Mouse (Mus musculus): ENCODE data around the gene Crispld2.

The Crispld2 gene

DNA sequence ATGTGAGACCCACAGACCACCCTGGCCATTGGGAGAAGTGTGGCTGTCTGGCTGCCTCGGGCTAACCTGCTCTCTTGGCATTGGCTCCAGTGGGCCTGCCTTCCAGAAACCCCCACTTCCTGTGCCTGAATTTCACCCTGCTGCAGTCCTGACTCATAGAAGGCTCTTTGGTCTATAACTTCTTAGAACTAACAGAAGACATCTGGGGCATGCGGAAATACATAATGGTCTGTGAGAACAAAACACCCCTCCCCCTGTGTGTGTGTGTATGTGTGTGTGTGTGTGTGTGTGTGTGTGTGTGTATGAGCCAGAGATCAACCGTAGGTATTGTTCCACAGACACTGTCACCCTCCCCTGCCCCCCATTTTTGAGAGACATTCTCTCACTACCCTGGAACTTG, 71.1 kb downstream of the Crispld2 start:
- in situ Hi-C loops (cut with MboI; ENCODE audit: low sequenced_read_pairs), result no loop called here

DNA sequence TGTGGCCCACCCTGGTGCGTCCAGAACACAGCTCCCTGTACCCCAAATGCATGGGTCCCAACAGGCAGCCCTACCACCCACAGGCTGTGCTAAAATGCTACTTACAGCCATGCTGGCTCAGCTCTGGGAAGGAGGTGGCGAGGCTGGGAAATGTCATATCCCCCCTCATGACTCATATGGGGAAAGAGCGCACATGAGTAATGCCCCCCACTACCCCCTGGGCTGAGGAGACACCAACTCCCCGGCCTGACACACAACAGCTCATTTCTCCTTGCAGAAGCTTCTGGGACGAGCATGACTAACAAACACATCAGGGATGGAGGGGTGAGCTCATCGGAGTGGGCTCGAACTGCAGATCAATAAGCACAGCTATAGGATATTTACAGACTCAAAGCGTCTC, 73.4 kb downstream of the Crispld2 start:
- in situ Hi-C loops (cut with MboI; ENCODE audit: low sequenced_read_pairs), result no loop called here

DNA sequence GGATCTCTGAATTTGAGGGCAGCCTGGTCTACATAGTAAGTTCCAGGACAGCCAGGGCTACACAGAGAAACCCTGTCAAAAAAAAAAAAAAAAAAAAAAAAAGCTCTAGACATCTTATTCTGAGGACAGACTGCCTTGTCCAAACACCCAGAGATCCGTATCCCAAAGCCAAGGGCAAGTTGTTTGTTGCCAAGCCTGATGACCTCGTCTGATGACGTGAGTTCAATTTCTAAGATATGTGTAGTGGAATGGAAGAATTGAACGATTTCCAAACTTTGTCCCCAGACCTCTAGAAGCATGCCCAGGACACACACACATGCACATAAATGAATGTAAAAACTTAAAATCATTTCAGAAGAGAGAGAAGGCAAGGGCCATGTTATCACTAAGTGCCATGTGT, 74.0 kb downstream of the Crispld2 start:
- in situ Hi-C loops (cut with MboI; ENCODE audit: low sequenced_read_pairs), result no loop called here

DNA sequence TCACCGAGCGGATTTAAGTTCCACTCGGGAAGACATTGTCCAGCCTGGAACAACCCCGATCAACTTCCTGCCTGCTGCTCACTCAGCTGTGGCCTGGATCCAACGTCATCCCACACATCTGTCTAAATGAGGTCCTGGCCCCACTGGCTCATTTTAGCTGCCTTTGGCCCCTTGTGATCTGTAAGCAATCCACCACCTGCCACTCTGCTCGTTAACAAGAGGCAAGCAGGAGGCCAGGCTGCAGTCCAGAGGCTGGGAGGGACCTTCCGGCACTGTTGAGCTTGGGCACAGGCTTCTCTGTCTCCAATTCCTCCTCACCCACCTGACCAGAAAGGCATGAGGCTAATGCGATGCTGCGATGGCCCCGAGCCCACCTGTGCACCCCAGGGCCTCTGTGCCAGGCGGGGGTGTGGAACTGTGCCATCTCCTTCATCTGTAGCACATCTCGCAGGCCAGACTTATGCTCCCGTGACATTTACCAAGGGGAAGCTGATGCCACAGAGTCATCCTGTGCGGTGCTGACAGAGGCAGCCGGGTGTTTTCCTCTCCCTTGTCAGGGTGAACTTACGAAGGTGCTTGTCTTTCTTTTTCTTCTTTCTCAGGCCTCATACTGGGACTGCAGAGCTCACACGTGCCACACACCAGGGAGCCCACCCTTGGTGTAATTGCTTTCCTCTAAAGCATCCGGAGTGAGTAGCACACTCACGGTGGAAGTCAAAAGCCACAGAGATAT, 75.9 kb downstream of the Crispld2 start:
- in situ Hi-C loops (cut with MboI; ENCODE audit: low sequenced_read_pairs), result no loop called here

DNA sequence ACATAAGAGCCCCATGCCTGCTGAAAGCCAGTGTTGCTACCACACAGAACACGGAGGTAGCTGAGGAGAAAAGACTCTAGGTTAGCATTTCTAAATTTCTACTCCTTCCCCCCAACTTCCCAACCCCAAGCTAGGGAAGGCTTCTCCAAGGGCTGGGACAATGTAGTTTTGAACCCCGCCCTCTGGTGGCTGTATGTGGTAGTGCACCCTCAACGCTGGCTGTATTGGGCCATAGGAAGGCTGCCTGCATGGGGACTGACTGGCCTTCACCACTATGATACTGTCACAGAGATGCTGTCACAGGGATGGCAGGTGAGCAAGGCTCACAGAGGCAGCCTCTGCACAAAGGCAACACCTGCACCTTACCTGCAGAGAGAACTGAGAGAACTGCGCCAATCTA, 79.4 kb downstream of the Crispld2 start:
- in situ Hi-C loops (cut with MboI; ENCODE audit: low sequenced_read_pairs), result loop anchor here (5.0 kb wide), 1 partner anchor 124 kb away; no protein-coding TSS in a partner anchor

DNA sequence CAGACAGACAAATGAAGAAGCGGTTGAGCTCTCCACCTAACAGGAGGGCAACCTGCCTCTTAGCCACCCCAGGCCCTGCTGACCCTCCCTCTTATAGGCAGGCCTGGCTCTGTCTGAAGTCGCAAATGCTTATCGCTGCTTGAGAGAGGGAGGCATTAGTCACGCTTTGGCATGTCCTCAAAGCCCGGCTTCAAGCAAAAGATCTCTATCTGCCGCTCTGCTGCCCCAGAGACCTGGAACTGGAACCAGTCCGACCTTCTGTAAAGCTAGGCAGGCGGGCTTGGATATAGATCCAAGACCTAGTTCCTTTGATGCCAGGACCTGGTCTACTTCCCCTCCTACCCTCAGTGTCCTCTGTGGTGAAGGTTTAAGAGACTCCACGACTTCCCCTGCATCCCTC, 80.0 kb downstream of the Crispld2 start:
- in situ Hi-C loops (cut with MboI; ENCODE audit: low sequenced_read_pairs), result loop anchor here (5.0 kb wide), 1 partner anchor 125 kb away; no protein-coding TSS in a partner anchor

DNA sequence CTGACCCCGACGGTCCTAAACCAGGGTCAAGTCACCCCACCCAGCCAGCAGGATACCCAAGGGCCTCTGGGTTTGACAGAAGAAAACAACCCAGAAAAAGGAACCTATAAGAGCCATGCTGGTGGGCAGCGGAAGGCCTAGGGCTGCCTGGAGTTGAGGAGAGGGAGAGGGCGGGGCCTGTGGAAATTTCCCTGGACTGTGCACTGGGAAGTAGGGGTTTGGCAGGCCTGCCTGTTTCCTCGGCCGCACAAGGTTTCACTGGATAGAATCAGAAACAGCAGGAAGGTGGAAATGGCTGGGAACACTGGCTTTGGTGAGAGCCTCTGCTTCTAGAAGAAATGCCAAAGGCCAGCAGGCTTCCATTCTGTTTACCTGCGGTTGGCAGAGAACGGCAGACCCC, 80.6 kb downstream of the Crispld2 start:
- in situ Hi-C loops (cut with MboI; ENCODE audit: low sequenced_read_pairs), result loop anchor here (5.0 kb wide), 1 partner anchor 126 kb away; no protein-coding TSS in a partner anchor

DNA sequence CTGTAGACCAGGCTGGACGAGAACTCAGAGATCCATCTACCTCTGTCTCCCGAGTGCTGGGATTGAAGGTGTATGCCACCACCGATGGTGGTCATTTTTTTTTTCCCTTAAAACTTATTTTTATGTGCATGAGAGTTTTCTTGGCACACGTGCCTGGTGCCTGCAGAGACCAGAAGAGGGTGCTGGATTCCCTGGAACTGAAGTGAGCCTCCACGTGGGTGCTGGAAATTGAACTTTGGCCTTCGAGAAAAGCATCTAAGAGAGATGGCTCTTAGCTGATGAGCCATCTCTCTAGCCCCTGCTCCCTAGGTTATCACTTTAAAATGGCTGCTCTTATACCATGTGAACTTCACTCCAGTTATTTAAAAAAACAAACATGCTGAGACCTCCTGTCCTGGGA, 82.3 kb downstream of the Crispld2 start:
- in situ Hi-C loops (cut with MboI; ENCODE audit: low sequenced_read_pairs), result loop anchor here (5.0 kb wide), 1 partner anchor 127 kb away; no protein-coding TSS in a partner anchor

DNA sequence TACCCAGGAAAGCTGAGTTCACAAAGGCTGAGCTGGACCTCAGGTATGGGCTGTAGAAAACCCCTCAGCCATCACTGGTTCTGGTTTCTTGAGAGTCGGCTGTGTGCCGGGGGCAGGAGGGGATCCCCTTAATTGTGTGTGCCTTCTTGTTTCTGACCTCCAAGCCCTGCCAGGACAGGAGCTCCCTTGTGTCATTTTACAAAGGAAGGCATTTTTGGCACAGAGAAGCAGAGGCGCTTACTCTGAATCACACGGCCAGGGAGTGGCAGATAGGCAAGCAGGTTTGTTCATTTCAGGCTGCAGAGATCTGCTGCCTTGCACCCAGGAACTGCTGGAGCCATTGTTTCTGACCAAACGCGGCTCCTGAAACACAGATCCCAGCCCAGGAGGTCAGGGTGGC, 83.1 kb downstream of the Crispld2 start:
- in situ Hi-C loops (cut with MboI; ENCODE audit: low sequenced_read_pairs), result no loop called here

DNA sequence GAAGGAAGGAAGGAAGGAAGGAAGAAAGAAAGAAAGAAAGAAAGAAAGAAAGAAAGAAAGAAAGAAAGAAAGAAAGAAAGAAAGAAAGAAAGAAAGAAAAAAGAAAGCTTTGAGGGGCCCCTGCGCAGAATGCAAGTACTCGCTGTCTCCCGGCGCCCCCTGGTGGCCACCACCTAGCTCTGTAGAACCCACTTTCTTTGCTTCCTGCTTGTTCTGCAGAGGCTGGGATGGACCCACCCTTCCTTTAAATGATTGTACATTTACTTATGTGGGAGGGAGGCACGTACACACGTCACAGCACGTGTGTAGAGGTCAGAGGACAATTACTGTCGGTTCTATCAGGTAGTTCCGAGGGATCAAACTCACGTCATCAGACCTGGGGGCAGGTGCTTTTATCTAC, 85.8 kb downstream of the Crispld2 start:
- in situ Hi-C loops (cut with MboI; ENCODE audit: low sequenced_read_pairs), result no loop called here

DNA sequence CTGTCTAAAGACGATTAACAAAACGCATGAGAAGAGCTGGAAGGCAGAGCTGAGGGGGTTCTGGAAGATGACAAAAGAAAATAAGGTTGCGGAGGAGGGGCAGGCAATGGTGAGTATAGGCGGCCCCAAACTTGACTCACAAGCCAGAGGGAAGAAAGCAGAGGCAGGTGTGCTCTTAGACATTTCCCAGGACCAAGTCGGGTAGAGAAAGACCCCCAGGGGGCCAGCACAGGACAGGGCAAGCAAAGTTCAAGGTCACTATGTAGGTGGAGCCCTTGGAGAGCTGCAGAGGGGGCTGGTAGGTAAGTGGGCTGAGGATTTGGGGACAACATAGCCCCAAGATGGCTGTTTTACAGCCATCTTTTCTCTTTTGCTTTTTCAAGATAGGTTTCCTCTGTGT, 87.1 kb downstream of the Crispld2 start:
- in situ Hi-C loops (cut with MboI; ENCODE audit: low sequenced_read_pairs), result no loop called here

DNA sequence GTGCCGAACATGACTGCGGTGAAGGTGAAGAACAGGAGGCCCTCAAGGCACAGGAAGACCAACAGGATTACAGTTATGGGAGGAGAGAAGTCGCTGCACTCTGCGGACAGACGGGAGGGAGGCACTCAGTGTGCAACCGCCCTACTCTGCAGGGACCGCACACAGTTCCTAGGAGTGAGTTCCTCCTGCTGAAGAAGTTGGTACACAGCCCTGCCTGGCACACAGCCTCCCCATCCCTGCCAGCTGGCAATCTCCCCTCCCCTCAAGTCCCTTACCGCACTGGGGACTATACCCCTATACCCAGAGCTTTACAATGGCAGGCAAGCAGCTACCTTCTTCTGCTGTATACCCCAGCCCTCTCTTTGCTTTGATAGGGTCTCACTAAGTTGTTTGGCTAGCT, 91.0 kb downstream of the Crispld2 start:
- in situ Hi-C loops (cut with MboI; ENCODE audit: low sequenced_read_pairs), result no loop called here

DNA sequence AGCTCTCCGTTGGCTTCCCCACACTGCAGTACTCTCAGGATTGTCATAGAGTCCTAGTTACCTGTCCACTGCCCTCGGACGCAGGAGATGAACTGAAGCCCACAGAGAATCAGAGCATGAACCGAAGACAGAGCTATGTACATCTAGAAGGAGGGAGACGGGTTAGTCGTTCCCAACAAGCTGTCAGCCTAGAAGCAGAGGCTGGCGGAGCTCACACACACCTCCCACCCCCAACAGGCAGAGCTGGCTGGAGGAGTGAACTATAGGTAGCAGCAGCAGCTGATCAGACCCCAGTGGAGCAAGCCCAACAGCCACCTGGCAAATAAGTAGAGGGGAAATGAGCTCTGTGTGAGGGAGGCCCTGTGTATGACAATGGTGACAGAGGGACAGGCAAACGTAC, 92.5 kb downstream of the Crispld2 start:
- in situ Hi-C loops (cut with MboI; ENCODE audit: low sequenced_read_pairs), result no loop called here

DNA sequence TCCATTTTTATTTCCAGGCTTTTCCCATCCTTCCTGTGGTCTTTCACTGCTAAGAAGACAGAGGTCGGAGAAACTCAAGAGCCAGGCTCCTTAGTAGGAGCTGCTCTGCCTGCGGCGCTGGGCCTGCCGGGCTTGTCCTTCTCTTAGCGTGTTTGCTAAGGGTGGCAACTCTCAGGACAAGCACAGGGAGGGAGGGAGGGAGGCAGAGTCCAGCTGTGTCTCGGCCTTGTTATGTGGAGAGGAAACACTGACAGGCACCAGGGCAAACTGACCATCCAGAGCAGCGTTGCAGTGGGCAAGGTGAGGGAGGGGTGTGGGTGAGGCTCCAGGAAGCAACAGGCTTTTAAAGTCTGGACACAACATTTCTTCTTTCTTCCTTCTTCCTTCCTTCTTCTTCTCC, 97.3 kb downstream of the Crispld2 start:
- in situ Hi-C loops (cut with MboI; ENCODE audit: low sequenced_read_pairs), result no loop called here

DNA sequence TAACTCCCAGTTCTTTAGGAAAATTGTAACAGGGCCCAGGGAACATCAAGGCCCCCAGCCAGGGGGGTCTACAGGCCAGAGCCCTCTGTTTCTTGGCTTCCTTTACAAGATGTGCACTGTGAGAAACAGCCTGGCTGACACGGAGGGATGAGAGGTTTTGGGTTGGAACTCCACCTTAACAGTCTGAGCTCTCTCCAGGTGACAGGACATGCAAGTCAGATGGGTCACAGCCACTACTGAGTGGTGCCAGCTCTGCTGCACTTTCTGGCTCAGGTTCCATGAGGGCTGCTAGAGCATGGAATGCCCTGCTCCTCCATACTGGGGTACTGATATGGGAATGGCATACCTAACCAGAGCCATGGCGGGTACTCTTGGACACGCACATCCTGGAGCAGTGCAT, 98.8 kb downstream of the Crispld2 start:
- in situ Hi-C loops (cut with MboI; ENCODE audit: low sequenced_read_pairs), result no loop called here

DNA sequence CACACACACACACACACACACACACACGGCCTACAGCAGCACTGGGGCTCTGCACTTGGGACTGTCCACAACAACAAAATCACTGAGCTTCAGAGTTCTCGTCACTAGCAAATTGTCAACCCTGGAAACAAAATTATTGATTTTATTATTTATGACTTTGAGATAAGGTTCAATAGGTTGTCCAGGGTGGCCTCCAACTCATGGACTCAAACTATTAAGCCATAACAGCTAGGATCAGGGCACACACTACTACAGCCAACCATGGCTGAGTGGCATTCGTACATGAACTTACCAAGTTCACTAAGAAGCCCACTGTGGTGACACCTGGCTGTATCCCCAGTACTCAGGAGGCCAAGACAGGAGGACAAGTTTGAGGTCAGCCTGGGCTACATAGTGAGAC, 100.9 kb downstream of the Crispld2 start:
- in situ Hi-C loops (cut with MboI; ENCODE audit: low sequenced_read_pairs), result no loop called here

DNA sequence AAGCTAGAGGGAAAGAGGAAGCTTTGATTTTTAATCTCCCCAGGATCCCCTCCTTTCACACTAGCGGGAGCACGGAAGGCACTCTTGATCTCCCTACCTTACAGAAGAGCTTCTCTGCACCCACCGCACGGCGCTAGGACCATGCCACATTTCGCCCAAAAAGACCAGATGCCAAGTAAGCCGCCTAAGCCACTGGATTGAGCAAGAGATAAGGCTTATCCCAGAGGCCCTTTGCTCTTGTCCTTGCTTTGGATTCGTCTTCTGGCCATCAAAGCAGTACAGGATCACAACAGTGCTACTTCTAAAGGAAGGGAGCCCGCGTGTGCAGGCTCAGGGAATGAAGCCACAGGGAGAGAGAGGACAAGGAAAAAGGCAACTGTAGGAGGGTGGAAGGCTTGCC, 102.6 kb downstream of the Crispld2 start:
- in situ Hi-C loops (cut with MboI; ENCODE audit: low sequenced_read_pairs), result no loop called here

DNA sequence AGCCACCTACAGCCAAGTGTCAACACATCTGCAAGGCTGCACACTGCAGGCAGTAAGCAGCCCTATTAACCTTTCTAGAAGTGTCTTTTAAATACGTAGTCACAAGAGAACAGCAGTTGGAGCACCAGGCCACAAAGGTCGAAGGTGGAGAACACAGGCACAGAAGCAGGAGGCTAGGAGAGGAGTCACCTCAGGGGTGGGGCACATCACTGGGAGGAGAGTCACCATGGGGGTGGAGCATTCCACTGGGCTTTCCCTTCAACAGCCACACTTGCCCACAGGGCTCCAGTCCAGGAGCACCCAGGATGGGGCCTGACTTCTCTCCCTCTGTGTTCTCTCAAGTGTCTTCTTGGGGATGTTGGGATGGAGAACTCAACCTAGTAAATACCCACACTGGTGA, 104.2 kb downstream of the Crispld2 start:
- in situ Hi-C loops (cut with MboI; ENCODE audit: low sequenced_read_pairs), result no loop called here

DNA sequence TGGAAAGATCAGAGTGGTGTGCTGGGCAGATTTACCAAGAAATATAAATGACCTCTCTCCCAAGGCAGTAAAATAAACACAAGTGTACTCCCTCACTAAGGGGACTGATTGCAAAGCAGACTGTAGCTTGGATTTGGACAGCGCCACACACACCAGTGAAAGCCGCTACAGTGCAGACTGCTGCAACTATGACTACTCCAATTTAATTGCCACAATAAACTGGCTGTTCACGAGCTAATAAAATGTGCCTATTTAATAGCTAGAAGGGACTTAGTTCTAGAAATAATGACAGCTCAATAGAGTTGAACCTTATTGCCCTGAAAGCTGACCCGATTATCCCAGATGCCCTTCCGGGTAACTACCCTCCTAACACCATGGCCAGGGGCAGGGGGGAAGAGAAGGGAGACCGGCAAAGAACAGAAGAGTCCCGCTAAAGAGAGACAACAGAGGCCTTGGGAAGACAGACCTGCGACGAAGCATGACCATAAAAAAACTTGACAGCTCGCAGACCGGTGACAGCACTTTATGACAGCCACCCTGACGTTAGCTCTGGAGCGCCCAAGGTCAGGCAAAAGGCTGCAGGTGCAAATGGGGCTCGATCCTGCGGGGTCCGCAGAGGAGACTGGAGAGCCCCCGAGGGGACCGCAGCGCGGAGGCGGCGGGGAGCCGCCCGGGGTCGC, 108.3 kb downstream of the Crispld2 start:
- in situ Hi-C loops (cut with MboI; ENCODE audit: low sequenced_read_pairs), result no loop called here

DNA sequence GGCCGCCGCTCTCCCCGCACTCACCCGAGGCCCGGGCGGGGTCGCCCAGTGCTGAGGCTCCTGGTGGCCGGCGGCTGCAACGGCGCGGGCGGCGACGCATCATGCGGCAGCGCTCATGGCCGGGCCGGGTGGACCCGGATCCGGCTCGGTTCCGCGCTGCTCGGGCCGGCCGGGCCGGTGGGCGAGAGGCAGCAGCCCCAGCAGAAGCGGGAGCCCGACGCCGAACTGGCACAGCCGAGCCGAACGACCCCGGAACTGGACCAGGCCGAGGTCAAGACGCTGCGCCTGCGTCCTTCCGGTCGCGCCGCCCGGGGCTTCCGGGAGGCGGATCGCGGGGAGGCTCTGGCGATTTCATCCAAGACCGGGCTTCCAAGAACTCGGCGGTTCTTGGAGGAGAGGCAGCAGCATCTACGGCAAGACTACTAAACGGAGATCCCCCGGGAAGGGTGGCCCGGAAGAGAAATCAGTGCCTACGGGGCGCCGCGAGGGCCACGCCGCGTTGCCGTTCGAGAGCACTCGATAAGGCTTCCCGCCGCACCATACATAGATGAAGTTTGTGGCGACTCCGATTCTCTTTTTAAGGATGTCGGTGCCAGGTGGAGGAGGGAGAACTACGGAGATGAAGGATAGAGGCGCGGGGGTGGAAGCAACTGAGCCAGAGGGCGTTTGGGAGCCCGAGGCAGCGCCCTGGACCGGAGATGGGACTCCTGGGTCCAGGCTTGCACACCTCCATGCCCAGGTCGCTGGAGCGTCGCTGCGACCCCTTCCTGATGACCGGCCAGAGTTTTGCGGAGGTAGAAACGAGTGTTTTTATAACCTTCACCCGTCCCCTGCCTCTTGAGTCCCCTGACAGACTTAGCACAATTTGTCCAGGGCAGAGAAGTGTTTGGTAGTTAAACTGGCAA, 109.1 kb downstream of the Crispld2 start, which contains the start of gene Zdhhc7:
Gene Zdhhc7 (minus strand): TSS at position 415 of the 905 bp plus-strand sequence.
- in situ Hi-C loops (cut with MboI; ENCODE audit: low sequenced_read_pairs), result no loop called here
